Mouse (Mus musculus) left cerebral cortex, adult 18-20 months (tissue): ENCODE measurements at regions not wholly inside any gene's neighbourhood (a gene's known extent, or its start where the extent isn't known, plus 50 kb on each side); places are given as distances from the start of the nearest gene placed in this dataset.
A peak's percentile ranks its signal among the peaks of the same experiment; 100 is the strongest.

Experiments
- DNase-seq, 2 experiments: peaks; one replicate each; pipeline ENCODE4 v3.0.0; 2021 to 2022; ENCODE audit warnings: low spot score in 2 of 2, mixed read lengths in 1 of 2

- DNase-seq = no peak
These were observed 71.4 kb upstream of the Nanos1 start for GRCm38 (mm10) chr19:60684417-60684816.

- peak; percentile 28 to 52 for DNase-seq
These were observed 73.5 kb upstream of the Nanos1 start for GRCm38 (mm10) chr19:60682283-60682682.

- no peak for DNase-seq
These were observed 74.3 kb upstream of the Nanos1 start for GRCm38 (mm10) chr19:60681481-60681880.

GRCm38 (mm10) chr19:60678236-60678635 is 77.6 kb upstream of the Nanos1 start:
- no peak for DNase-seq

- peak in 1 of 2 experiments; percentile 3 for DNase-seq
These were observed 80.8 kb upstream of the Nanos1 start for GRCm38 (mm10) chr19:60674953-60675472.

GRCm38 (mm10) chr19:60670781-60671180 is 85.0 kb upstream of the Nanos1 start:
- no peak for DNase-seq

GRCm38 (mm10) chr19:60665842-60666241 is 85.0 kb upstream of the Cacul1 start:
- DNase-seq = no peak

- DNase-seq = no peak
These were observed 70.4 kb upstream of the Cacul1 start for GRCm38 (mm10) chr19:60651102-60651695.

GRCm38 (mm10) chr19:60640065-60640464 is 59.2 kb upstream of the Cacul1 start:
- DNase-seq = no peak
